Mouse (Mus musculus) heart, postnatal 0 days (tissue): ENCODE results near the gene Ppp1r14a.

Experiments
- CTCF ChIP-seq: IDR thresholded peaks from 2 replicates; pipeline ENCODE4 v1.5.1; 2016; ENCODE audit warnings: antibody characterized with exemption, control low read depth, low read depth
- EP300 ChIP-seq: IDR thresholded peaks from 2 replicates; pipeline ENCODE4 v1.6.1; 2016; ENCODE audit warnings: antibody characterized with exemption, low read depth

- TF ChIP-seq CTCF (no peak), EP300 (no peak)
Measured at GRCm38 (mm10) chr7:29336795-29337319, 47.7 kb downstream of the Ppp1r14a start.
